Mouse (Mus musculus): ENCODE measurements at regions not wholly inside any gene's neighbourhood (a gene's known extent, or its start where the extent isn't known, plus 50 kb on each side); places are given as distances from the start of the nearest gene placed in this dataset.
"Not testable (repeated sequence)": the region's sequence is repeated elsewhere in the genome, so short reads cannot be mapped to it uniquely, and the experiment has no call there.

- no peaks in the 10 kb centered on the region for H3K36me3 ChIP-seq
- H3K4me1 ChIP-seq (replicated peaks) = no peaks in the 10 kb centered on the region
- no peaks in the 10 kb centered on the region for H3K27me3 ChIP-seq (replicated peaks)
- no peak overlapping the region for H3K9ac ChIP-seq
- H3K9me3 ChIP-seq = no peaks in the 10 kb centered on the region
- no peak overlapping the region for H3K4me3 ChIP-seq (replicated peaks)
- no peak overlapping the region for H3K4me2 ChIP-seq (replicated peaks)
- no peak overlapping the region for H3K27ac ChIP-seq
- no peak for ATAC-seq
These were observed 155.2 kb upstream of the Shcbp1 start for GRCm38 (mm10) chr8:4934551-4934950.

GRCm38 (mm10) chr8:4934035-4934434 is 154.7 kb upstream of the Shcbp1 start:
- no peak overlapping the region for H3K4me3 ChIP-seq (replicated peaks)
- 67% methylated on average over 2 of the region's 2 CpGs for WGBS

DNA sequence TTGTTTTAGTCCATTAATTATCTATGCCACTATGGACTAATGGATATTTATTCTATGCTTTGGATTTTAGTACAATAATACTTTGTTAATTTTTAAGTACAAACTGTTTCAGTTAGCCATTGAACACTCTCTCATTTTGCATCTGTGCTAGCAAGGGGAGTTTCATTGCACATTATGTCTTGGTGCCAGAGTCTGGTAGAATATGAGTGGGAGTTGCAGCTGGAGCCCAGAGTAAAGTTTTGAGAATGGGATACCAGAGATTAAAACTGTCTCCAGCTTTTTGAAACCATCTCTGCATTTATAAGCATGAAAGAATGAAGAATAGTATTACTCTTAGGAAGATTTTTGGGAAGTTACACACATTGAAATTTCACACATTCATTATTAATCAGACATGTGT is 137.1 kb upstream of the Shcbp1 start:
- H3K9ac ChIP-seq = no peak overlapping the region
- no peak for ATAC-seq
- no peaks in the 10 kb centered on the region for H3K27me3 ChIP-seq (replicated peaks)
- H3K9me3 ChIP-seq = no peaks in the 10 kb centered on the region
- H3K4me2 ChIP-seq (replicated peaks) = no peak overlapping the region
- H3K4me3 ChIP-seq (replicated peaks) = no peak overlapping the region
- H3K36me3 ChIP-seq = no peaks in the 10 kb centered on the region
- no peaks in the 10 kb centered on the region for H3K4me1 ChIP-seq (replicated peaks)
- H3K27ac ChIP-seq = no peak overlapping the region

More at GRCm38 (mm10) chr8:4934035-4934434, 154.7 kb upstream of the Shcbp1 start:
- Histone ChIP-seq H3K4me1 (replicated peaks) (no peaks in the 10 kb centered on the region), H3K27me3 (replicated peaks) (no peaks in the 10 kb centered on the region), H3K27ac (no peak overlapping the region), H3K36me3 (no peaks in the 10 kb centered on the region), H3K4me2 (replicated peaks) (no peak overlapping the region), H3K9me3 (no peaks in the 10 kb centered on the region), H3K9ac (no peak overlapping the region)
- ATAC-seq = no peak

DNA sequence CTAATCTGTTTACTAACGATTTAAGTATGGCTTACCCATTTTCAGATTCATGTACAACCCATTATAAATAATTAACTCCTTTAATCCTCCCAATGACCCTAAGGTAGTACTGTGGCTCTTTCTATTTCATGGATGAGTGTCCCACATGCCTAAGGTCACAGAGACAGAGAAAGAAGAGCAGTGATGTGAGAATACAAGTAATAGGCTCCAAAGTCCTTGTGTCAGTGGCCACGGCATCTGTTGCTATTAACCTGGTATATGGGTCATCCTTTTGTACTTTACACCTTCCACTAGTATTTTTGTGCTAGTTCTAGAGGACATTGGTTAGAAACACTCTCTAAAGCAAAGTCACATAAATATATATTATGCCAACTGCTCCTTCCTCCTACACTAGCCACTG is 115.7 kb upstream of the Shcbp1 start:
- Histone ChIP-seq H3K4me3 (replicated peaks) (no peak overlapping the region), H3K9me3 (no peaks in the 10 kb centered on the region), H3K27me3 (replicated peaks) (no peaks in the 10 kb centered on the region), H3K4me1 (replicated peaks) (no peaks in the 10 kb centered on the region), H3K9ac (no peak overlapping the region), H3K4me2 (replicated peaks) (no peak overlapping the region), H3K27ac (no peak overlapping the region), H3K36me3 (no peaks in the 10 kb centered on the region)
- no peak for ATAC-seq
- 82% methylated on average over 2 of the region's 2 CpGs for WGBS

DNA sequence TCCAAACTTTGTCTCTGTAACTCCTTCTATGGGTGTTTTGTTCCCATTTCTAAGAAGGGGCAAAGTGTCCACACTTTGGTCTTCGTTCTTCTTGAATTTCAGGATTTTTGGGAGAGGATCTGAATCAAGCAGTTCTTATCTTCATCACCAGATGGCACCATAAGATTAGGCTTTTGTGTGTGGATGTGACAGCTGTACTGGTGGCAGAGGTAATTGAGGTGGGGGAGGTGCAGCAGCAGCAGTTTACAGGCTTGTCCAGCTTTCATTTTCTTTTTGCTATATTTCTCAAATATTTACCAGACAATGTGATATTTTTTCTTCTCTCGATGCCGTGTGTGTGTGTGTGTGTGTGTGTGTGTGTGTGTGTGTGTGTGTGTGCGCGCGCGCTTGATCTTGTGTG is 89.4 kb upstream of the Shcbp1 start:
- not testable (repeated sequence) for H3K4me3 ChIP-seq (replicated peaks); H3K27ac ChIP-seq; H3K4me2 ChIP-seq (replicated peaks); H3K27me3 ChIP-seq (replicated peaks); H3K4me1 ChIP-seq (replicated peaks); H3K9me3 ChIP-seq; H3K36me3 ChIP-seq; H3K9ac ChIP-seq
- 65% methylated on average over 7 of the region's 7 CpGs for WGBS
- peak; percentile 75 for ATAC-seq

DNA sequence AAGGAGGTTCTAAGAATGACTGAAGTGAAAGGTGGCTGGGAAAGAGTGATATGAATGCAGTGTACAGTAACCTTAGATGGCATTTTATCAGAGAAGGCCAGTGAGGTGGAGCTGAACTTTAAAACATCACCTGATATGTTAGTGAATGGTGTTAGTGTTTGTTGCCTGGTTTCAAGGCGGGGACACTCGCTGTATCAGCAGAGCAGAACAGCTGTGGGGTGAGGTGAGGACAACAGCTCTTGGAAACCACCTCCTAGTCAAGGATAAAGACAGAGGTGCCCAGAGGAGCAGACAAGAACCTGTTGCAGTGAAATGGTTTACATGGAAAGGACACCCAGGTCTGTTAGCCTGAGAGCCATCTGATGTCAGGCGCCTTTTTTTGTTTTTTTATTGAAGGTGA is 59.7 kb upstream of the Shcbp1 start:
- Histone ChIP-seq H3K27me3 (replicated peaks) (no peaks in the 10 kb centered on the region), H3K4me3 (replicated peaks) (no peak overlapping the region), H3K9me3 (no peaks in the 10 kb centered on the region), H3K27ac (no peak overlapping the region), H3K36me3 (no peaks in the 10 kb centered on the region), H3K9ac (no peak overlapping the region), H3K4me1 (replicated peaks) (no peaks in the 10 kb centered on the region), H3K4me2 (replicated peaks) (no peak overlapping the region)
- peak; percentile 61 for ATAC-seq
- WGBS = 80% methylated on average over 3 of the region's 3 CpGs

DNA sequence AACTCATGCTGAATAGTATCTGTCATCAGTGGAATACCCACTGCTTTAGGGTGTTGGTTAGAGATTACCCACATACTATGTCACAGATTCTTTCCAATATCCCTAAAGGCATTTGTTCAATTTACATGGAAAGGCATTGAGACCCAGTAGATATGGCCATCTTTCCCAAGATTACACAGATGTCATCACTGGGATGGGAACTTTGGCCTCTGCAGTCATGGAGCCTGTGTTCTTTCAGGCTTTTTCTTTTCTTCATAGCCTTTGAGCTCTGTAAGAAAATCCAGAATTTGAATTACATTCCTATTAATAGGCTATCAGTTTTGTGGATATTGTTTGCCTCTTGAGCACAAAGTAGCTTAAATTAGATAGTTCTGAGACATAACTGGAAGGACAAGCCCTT is 59.2 kb upstream of the Shcbp1 start:
- no peak overlapping the region for H3K4me3 ChIP-seq (replicated peaks)
- H3K4me2 ChIP-seq (replicated peaks) = no peak overlapping the region
- H3K9me3 ChIP-seq = no peaks in the 10 kb centered on the region
- H3K27ac ChIP-seq = no peak overlapping the region
- peak; percentile 24 for ATAC-seq
- H3K9ac ChIP-seq = no peak overlapping the region
- no peaks in the 10 kb centered on the region for H3K4me1 ChIP-seq (replicated peaks)
- no peaks in the 10 kb centered on the region for H3K27me3 ChIP-seq (replicated peaks)
- no peaks in the 10 kb centered on the region for H3K36me3 ChIP-seq

DNA sequence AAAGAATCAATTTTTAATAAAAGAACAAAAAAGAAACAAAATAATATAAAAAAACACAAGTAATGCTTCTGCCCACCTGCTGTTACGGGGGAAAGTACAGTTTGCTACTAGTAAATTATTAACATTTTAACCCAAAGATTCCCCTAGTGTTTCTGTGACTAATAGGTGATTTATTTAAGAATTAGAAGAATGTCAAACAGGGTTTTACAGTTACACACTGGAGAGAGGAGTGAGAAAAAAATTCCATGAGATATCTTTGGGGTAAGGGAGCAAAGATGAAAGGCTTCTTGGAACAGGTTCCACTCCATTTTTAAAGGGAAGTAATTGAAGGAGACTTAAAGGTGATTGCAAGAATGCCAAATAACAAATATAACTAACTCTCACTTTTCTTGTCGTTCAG is 58.4 kb upstream of the Shcbp1 start:
- Histone ChIP-seq H3K4me3 (replicated peaks) (no peak overlapping the region), H3K27me3 (replicated peaks) (no peaks in the 10 kb centered on the region), H3K27ac (no peak overlapping the region), H3K9ac (no peak overlapping the region), H3K9me3 (no peaks in the 10 kb centered on the region), H3K4me2 (replicated peaks) (no peak overlapping the region), H3K4me1 (replicated peaks) (no peaks in the 10 kb centered on the region), H3K36me3 (no peaks in the 10 kb centered on the region)
- 35% methylated on average over 2 of the region's 2 CpGs for WGBS
- ATAC-seq = peak; percentile 90

DNA sequence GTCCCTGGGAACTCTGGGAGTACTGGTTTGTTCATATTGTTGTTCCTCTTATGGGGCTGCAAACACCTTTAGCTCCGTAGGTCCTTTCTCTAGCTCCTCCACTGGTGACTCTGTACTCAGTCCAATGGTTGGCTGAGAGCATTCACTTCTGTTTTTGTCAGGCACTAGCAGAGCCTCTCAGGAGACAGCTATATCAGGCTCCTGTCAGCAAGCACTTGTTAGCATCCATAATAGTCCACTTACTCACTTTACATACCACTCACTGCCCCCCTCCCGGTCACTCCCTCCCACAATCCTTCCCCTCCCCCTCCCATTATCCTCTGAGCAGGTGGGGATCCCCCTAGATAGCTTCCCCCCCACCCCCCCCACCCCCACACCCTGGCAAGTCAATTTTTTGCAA is 57.3 kb upstream of the Shcbp1 start:
- H3K36me3 ChIP-seq = no peaks in the 10 kb centered on the region
- no peak overlapping the region for H3K4me2 ChIP-seq (replicated peaks)
- H3K4me1 ChIP-seq (replicated peaks) = no peaks in the 10 kb centered on the region
- no peak overlapping the region for H3K9ac ChIP-seq
- no peak overlapping the region for H3K4me3 ChIP-seq (replicated peaks)
- 76% methylated on average over 2 of the region's 2 CpGs for WGBS
- no peak overlapping the region for H3K27ac ChIP-seq
- no peak for ATAC-seq
- H3K9me3 ChIP-seq = no peaks in the 10 kb centered on the region
- H3K27me3 ChIP-seq (replicated peaks) = no peaks in the 10 kb centered on the region

Data from intestine, embryonic 15.5 days (tissue).